Mouse (Mus musculus) neural tube, embryonic 13.5 days (tissue): ENCODE results near the gene Helt. TPM values are rescaled to one million over a fixed set of nuclear protein-coding genes. Genes with fewer than 3 reads are reported as not detected.
"Not testable (repeated sequence)": the region's sequence is repeated elsewhere in the genome, so short reads cannot be mapped to it uniquely, and the experiment has no call there.

ENCODE experiments used
- ATAC-seq: fragments of 200-750 bp; cut with Nextera tagmentation; 2 replicates; pipeline ENCODE4 v1.8.0; 2017; ENCODE audit warnings: low read depth, mild to moderate bottlenecking, moderate TSS enrichment, moderate library complexity
- H3K27ac ChIP-seq: fragments of 300-500 bp; sonication (generic); replicated peaks from 2 replicates; pipeline ENCODE4 v1.5.1; 2015; ENCODE audit warnings: moderate library complexity, mild to moderate bottlenecking, inconsistent platforms
- H3K27me3 ChIP-seq: fragments of 300-500 bp; sonication (generic); 2 replicates; pipeline ENCODE4 v1.6.1; 2015; ENCODE audit warnings: mild to moderate bottlenecking, inconsistent platforms
- H3K36me3 ChIP-seq: fragments of 300-500 bp; sonication (generic); 2 replicates; pipeline ENCODE4 v1.6.1; 2015; ENCODE audit warnings: mild to moderate bottlenecking, inconsistent platforms
- H3K4me1 ChIP-seq: fragments of 300-500 bp; sonication (generic); replicated peaks from 2 replicates; pipeline ENCODE4 v1.6.1; 2015; ENCODE audit warnings: inconsistent platforms
- H3K4me2 ChIP-seq: fragments of 300-500 bp; sonication (generic); 2 replicates; pipeline ENCODE4 v1.6.1; 2015; ENCODE audit warnings: inconsistent platforms, mild to moderate bottlenecking, moderate library complexity
- H3K4me3 ChIP-seq: fragments of 300-500 bp; sonication (generic); 2 replicates; pipeline ENCODE4 v1.5.1; 2015; ENCODE audit warnings: mild to moderate bottlenecking, inconsistent platforms
- H3K9ac ChIP-seq: fragments of 300-500 bp; sonication (generic); 2 replicates; pipeline ENCODE4 v1.6.1; 2015; ENCODE audit warnings: moderate library complexity, mild to moderate bottlenecking, inconsistent platforms
- H3K9me3 ChIP-seq: fragments of 300-500 bp; sonication (generic); 2 replicates; pipeline ENCODE4 v1.6.1; 2016; ENCODE audit warnings: inconsistent platforms
- WGBS: fragments of 180-500 bp; shearing (Covaris S2); methylation state at CpG from one replicate; pipeline ENCODE4 v1.1.7; 2015; 5-methylcytosine and 5-hydroxymethylcytosine counted together
- polyA plus RNA-seq: library from polyadenylated mRNA; unstranded; fragments of >200 nt; fragmentation: Nextera tagmentation; extraction: Ambion mirVana; gene quantifications from 2 replicates; pipeline ENCODE4 v1.2.1, GENCODE M21; 2015

Helt gene
- polyA plus RNA-seq, 1 experiment from 2014 or later, result 0.36 TPM

DNA sequence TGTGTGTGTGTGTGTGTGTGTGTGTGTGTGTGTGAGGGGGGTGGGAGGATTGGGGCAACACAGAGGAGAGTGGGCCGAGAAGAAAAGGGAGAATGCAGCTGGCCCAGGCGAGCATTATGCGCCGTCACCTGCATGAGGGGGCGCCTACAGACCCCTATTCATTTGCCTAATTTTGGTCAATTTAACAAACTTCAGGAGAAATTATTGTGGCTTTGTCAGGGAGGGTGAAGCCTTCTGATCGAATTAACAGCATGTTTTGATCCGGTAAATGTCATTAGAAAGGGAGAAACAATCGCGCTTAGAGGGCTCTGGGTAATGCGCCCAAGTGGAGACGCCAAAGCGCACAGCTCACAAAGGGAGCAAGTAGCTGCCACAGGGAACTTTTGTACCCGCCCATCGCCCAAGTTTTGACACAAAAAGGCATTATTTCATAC is 647 bp upstream of the Helt start:
- Histone ChIP-seq H3K27ac (no peak overlapping the region), H3K27me3 (peaks cover 94% of the 10 kb centered on the region), H3K9me3 (no peaks in the 10 kb centered on the region), H3K4me2 (no peak overlapping the region), H3K4me3 (no peak overlapping the region), H3K4me1 (peaks cover 32% of the 10 kb centered on the region), H3K36me3 (no peaks in the 10 kb centered on the region), H3K9ac (no peak overlapping the region)
- under 1% methylated on average over 14 of the region's 14 CpGs for WGBS
- no peak for ATAC-seq

DNA sequence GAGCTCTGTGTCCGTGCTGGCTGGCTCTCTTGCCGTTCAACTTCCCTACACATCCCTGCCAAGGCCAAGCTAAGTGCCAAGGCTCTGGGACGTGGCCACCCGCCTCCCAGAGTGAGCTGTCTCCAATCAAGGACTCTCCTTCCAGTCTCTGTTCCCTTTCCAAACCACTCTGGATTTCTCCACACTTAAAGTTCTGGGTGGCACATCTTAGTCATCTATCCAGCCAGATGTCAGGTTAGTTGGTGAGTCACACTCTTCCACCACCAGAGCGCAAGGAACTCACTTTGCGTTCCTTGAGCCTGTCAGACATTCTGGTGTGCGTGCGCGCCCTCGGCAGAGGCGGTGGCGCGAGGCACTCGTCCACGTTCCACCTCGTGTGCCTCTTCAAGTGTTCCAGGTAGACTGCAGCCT is 725 bp downstream of the Helt start:
- Histone ChIP-seq H3K4me2 (no peak overlapping the region), H3K4me3 (no peak overlapping the region), H3K9me3 (no peaks in the 10 kb centered on the region), H3K27me3 (peaks cover 99% of the 10 kb centered on the region), H3K9ac (no peak overlapping the region), H3K27ac (no peak overlapping the region), H3K4me1 (peaks cover 32% of the 10 kb centered on the region), H3K36me3 (no peaks in the 10 kb centered on the region)
- WGBS, result under 1% methylated on average over 16 of the region's 16 CpGs
- no peak for ATAC-seq

DNA sequence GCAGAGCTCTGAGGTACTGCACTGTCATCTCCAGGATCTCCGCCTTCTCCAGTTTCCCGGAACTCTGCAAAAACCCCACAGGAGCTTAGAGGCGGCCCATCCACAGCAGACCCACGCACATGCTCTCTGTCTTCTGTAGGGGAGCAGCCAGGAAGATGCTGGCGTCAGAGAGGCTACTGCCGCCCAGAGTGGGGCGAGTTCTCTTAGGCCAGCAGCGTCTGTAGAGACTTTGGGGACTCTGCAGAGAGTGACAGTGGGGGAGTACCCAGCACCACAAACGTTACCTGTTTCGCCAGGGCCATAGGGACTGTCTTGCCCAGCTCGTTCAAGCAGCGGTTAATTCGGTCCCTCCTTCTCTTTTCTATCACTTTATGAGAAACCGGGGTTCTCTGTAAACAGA is 1.3 kb downstream of the Helt start:
- Histone ChIP-seq H3K27me3 (peaks cover 99% of the 10 kb centered on the region), H3K36me3 (no peaks in the 10 kb centered on the region), H3K4me2 (no peak overlapping the region), H3K4me1 (peaks cover 32% of the 10 kb centered on the region), H3K9ac (no peak overlapping the region), H3K27ac (no peak overlapping the region), H3K4me3 (no peak overlapping the region), H3K9me3 (no peaks in the 10 kb centered on the region)
- ATAC-seq, result no peak
- WGBS, result 2% methylated on average over 14 of the region's 14 CpGs

DNA sequence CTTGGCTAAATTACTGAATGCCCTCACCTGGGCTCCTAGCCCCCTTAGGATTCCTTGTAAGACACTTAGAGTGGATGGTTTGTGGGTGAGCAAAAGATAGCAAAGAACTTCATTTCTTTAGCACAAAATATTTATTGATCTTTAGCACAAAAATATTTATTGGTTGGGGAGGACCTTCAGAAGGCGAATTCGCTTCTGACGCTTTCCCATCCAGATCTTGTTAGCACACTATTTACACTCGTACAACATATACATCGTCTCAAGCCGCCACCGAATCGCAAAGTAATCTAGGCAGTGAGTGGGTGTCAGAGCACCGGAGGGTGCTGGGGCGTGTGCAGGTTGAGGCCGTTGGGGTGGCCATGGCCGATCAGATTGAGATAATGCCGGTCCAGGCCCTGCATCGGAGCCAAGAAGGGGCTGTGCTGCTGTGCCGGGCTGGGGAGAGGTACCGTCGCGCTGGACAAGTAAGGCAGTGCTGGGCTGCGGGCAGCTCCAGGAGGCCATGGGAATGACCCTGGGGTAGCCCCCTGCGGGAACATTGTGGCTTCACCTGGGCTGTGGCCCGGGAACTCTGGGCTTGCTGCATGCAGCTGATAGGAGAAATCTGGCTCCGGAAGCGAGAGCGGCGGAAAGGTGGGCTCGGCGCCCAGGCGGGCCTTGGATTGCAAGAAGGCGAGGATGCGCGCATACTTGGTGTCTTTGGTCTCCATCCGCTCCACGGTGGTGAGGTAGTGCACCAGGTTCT is 2.4 kb downstream of the Helt start:
- 0 out of 2 replicates have a peak overlapping the region, but pooled peaks have one; percentile 12 for H3K9ac ChIP-seq
- no peak overlapping the region for H3K27ac ChIP-seq
- peaks cover 94% of the 10 kb centered on the region for H3K27me3 ChIP-seq
- peaks cover 32% of the 10 kb centered on the region for H3K4me1 ChIP-seq
- no peaks in the 10 kb centered on the region for H3K36me3 ChIP-seq
- 0 out of 2 replicates have a peak, but pooled peaks have one; percentile 8 for ATAC-seq
- WGBS, result 2% methylated on average over 33 of the region's 33 CpGs
- no peaks in the 10 kb centered on the region for H3K9me3 ChIP-seq
- peak overlapping the region; percentile 15; the same call in 1 of the 2 replicates for H3K4me3 ChIP-seq
- peak overlapping the region; percentile 43 for H3K4me2 ChIP-seq

DNA sequence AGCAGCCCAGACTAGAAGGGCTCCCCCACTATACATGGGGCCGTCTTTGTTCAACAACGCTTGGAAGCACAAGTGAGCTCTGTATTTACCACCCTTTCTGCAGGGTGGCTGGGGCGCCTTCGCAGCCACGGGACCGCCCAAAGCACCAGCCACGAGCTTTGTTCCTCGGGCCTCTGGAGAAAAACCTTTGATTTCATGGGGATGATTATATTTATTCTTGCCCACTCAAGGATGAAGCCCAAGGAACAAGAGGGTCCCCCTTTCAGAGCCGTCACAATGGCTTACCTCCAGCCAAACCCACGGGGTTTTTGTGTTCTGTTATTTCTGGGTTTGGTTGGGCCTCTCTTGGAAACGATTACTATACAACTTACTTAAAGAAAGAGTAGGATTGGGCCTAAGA is 5.2 kb downstream of the Helt start:
- H3K4me3 ChIP-seq, result no peak overlapping the region
- H3K9ac ChIP-seq, result no peak overlapping the region
- peaks cover 66% of the 10 kb centered on the region for H3K27me3 ChIP-seq
- H3K36me3 ChIP-seq, result no peaks in the 10 kb centered on the region
- 8% methylated on average over 11 of the region's 11 CpGs for WGBS
- H3K4me1 ChIP-seq, result peaks cover 23% of the 10 kb centered on the region
- ATAC-seq, result no peak
- H3K9me3 ChIP-seq, result no peaks in the 10 kb centered on the region
- H3K27ac ChIP-seq, result no peak overlapping the region
- H3K4me2 ChIP-seq, result no peak overlapping the region

DNA sequence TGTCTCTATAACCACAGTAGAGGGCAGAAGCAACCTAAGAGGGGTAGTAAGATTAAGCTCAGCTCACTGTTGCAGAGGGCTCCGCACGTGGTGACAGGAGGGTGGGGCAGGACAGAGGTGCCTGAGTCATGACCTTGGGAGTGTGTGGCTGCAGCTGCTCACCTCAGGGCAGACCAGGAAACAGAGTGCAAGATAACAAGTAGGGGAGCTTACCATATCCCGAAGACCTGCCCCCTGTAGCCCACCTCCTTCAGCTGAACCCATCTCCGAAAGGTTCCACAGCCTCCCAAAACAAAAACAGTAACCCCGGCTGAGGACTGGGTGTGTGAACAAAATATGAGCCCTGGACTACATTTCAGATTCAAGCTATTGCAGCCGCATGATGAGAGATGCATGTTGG is 6.5 kb downstream of the Helt start:
- Histone ChIP-seq H3K27me3 (peaks cover 54% of the 10 kb centered on the region), H3K9me3 (no peaks in the 10 kb centered on the region), H3K27ac (no peak overlapping the region), H3K9ac (no peak overlapping the region), H3K4me2 (no peak overlapping the region), H3K4me1 (peaks cover 15% of the 10 kb centered on the region), H3K4me3 (no peak overlapping the region), H3K36me3 (no peaks in the 10 kb centered on the region)
- no peak for ATAC-seq
- 88% methylated on average over 6 of the region's 6 CpGs for WGBS

DNA sequence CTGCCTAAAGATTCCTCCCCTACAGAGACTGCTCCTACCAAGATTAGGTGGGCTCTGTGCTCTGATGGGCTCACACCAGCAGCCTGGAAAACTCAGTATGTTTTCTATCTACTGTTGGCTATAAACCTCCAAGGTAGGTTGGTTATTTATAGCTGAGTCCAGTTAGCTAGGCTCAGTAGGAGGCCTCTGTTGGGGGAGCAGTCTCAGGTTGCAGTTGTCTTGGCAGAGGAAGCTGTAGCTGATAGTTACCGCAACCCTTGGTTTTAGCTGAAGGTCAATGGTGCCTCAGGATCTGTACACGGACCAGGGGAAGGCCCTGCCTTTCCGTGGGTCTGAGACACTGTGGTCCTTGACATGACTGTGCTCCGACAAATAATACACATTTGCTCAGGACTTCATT is 8.5 kb downstream of the Helt start:
- Histone ChIP-seq H3K36me3 (no peaks in the 10 kb centered on the region), H3K27me3 (peaks cover 33% of the 10 kb centered on the region)
- 88% methylated on average over 4 of the region's 4 CpGs for WGBS

DNA sequence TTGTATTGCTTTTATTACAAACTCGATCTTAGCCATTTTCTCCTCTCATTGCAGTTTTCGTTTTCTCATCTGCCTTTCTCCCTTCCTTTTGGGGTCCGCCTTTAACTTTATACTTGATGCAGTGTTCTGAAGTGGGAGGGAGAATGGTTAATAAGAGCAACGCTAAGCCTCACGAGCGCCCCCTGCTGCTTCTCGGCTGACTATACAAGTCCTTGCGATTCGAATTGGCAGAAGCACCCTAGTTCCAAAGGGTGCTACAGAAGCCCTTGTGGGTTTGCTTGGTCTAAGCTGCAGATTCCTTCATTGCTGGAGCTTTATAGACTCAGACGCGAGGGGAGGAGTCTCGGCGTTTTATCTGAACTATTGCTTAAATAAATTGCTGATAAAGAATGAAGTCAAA is 12.9 kb downstream of the Helt start:
- Histone ChIP-seq H3K9me3 (no peaks in the 10 kb centered on the region), H3K4me3 (no peak overlapping the region), H3K4me1 (no peaks in the 10 kb centered on the region), H3K4me2 (no peak overlapping the region), H3K9ac (no peak overlapping the region), H3K36me3 (no peaks in the 10 kb centered on the region), H3K27ac (no peak overlapping the region), H3K27me3 (no peaks in the 10 kb centered on the region)
- 15% methylated on average over 13 of the region's 13 CpGs for WGBS
- ATAC-seq, result no peak

More for the DNA sequence above, 8.5 kb downstream of the Helt start:
- no peak overlapping the region for H3K4me2 ChIP-seq
- H3K9ac ChIP-seq, result no peak overlapping the region
- 0 out of 2 replicates have a peak, but pooled peaks cover 1% of the 10 kb centered on the region for H3K4me1 ChIP-seq
- H3K9me3 ChIP-seq, result no peaks in the 10 kb centered on the region
- ATAC-seq, result no peak
- H3K4me3 ChIP-seq, result no peak overlapping the region
- no peak overlapping the region for H3K27ac ChIP-seq

DNA sequence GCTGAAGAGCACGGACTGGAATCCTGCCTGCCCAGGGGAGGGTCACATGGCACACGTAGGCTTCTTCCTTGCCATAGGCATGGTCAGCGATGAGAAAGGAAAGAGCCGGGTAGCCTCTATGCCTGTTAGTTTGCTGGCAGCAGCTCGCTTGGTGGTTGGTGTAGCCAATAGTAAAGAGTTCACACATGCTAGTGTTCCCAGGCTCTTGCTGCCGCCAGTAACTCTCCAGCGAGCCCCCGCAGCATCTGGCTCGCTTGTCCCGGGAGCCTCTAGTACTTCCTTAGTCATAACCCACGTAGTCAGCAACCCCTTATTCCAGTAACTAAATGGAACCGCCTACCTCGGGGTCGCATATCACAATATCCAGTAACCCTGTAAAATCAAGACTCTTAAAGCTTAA is 17.5 kb downstream of the Helt start:
- no peaks in the 10 kb centered on the region for H3K27me3 ChIP-seq
- no peak for ATAC-seq
- 86% methylated on average over 14 of the region's 14 CpGs for WGBS

DNA sequence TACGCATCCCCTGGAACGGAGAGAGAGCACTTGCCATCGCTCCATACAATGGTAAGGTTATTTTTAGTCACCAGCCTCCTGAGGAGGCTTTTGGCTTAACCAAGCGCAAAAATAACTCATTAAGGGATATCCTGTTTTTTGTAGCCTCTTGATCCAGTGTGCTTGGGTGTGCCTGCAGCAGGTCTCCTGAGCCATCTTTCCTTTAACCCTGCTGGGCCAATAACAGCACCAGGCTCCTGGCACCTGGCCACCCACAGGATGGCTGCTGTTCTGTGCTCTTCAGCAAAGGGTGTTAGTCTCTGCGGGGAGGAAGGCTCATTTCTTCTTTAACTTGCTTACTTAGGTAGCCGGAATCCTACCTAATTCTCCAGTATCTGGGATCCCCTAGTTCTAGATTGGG is 23.7 kb downstream of the Helt start:
- no peak overlapping the region for H3K27ac ChIP-seq
- no peak for ATAC-seq
- H3K9me3 ChIP-seq, result no peaks in the 10 kb centered on the region
- H3K4me3 ChIP-seq, result no peak overlapping the region
- peaks cover 30% of the 10 kb centered on the region for H3K4me1 ChIP-seq
- H3K4me2 ChIP-seq, result no peak overlapping the region
- 40% methylated on average over 6 of the region's 6 CpGs for WGBS
- no peaks in the 10 kb centered on the region for H3K27me3 ChIP-seq
- no peak overlapping the region for H3K9ac ChIP-seq
- H3K36me3 ChIP-seq, result no peaks in the 10 kb centered on the region

More for the DNA sequence above, 17.5 kb downstream of the Helt start:
- Histone ChIP-seq H3K36me3 (no peaks in the 10 kb centered on the region), H3K27ac (no peak overlapping the region), H3K4me1 (no peaks in the 10 kb centered on the region), H3K4me3 (no peak overlapping the region), H3K9me3 (no peaks in the 10 kb centered on the region), H3K4me2 (no peak overlapping the region), H3K9ac (no peak overlapping the region)

DNA sequence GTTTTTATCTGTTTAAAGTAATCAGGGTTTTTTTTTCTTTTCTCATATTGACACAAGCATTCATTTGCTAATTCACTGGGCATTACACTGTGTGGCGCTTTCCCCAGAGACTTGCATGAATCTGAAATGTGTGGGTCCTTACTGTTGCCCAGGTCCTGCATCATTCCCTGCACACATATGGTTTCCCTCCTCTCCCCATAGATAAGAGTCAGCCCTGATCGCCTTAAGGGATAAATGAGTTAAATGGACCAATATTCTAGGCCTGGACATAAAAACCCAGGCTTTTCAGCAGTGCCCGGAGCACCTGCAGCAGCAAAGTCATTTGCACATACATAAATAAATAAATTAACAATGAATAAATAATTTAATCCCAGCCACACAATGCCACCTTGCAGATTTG is 24.3 kb downstream of the Helt start:
- Histone ChIP-seq H3K36me3 (no peaks in the 10 kb centered on the region), H3K4me3 (no peak overlapping the region), H3K4me2 (no peak overlapping the region), H3K9ac (no peak overlapping the region), H3K27ac (no peak overlapping the region), H3K4me1 (peaks cover 30% of the 10 kb centered on the region), H3K9me3 (no peaks in the 10 kb centered on the region), H3K27me3 (no peaks in the 10 kb centered on the region)
- ATAC-seq, result 0 out of 2 replicates have a peak, but pooled peaks have one; percentile 50
- WGBS, result 40% methylated on average over 3 of the region's 3 CpGs

DNA sequence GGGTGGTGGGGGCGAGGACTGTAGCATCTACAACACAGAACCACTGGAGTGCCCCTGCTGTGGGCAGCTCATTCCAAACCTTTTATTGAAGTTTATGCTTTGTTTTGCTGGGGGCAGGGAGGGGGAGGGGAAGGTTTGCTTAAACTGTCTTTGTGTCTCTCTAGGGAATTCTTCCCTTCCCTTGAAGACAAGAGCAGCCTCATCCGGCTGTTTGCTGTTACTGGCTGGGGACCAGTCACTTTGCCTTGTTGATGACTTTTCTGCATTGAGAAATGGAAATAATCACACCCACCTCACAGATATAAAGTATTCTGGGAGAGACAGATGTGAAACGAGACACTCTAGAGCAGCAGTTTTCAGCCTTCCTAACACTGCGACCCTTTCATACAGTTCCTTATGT is 27.7 kb downstream of the Helt start:
- H3K4me2 ChIP-seq, result no peak overlapping the region
- ATAC-seq, result no peak
- no peaks in the 10 kb centered on the region for H3K36me3 ChIP-seq
- H3K27me3 ChIP-seq, result no peaks in the 10 kb centered on the region
- H3K27ac ChIP-seq, result no peak overlapping the region
- H3K9me3 ChIP-seq, result no peaks in the 10 kb centered on the region
- H3K4me1 ChIP-seq, result peaks cover 30% of the 10 kb centered on the region
- 34% methylated on average over 4 of the region's 4 CpGs for WGBS
- no peak overlapping the region for H3K9ac ChIP-seq
- no peak overlapping the region for H3K4me3 ChIP-seq

DNA sequence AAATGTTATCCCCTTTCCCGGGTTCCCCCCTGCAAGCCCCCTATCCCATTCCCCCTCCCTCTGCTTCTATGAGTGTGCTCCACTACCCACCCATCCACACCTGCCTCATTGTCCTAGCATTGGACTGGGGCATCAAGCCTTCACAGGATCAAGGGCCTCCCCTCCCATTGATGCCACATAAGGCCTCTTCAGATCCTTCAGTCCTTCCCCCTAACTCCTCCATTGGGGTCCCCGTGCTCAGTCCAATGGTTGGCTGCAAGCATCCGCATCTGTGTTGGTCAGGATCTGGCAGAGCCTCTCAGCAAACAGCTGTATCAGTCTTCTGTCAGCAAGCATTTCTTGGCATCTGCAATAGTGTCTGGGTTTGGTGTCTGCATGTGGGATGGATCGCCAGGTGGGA is 30.3 kb downstream of the Helt start:
- not testable (repeated sequence) for H3K27ac ChIP-seq, H3K4me3 ChIP-seq, H3K27me3 ChIP-seq, ATAC-seq, H3K9me3 ChIP-seq, H3K4me2 ChIP-seq, H3K9ac ChIP-seq, H3K36me3 ChIP-seq
- WGBS, result 95% methylated on average over 4 of the region's 4 CpGs
- peaks cover 14% of the 10 kb centered on the region for H3K4me1 ChIP-seq
